Mouse (Mus musculus): ENCODE results near the gene Ano2. TPM values are rescaled to one million over a fixed set of nuclear protein-coding genes. Genes with fewer than 3 reads are reported as not detected.

The Ano2 gene
- polyA plus RNA-seq (2012; rRNA removed), result 0.03 and 0.06 TPM in 2 replicates

GRCm38 (mm10) chr6:125690057-125690703 lies at the start of gene Ano2:
Gene Ano2 (plus strand): TSS chr6:125690419.

Other genes starting within 250 kb of the Ano2 start
- gene Cd9, start 195.6 kb upstream of the Ano2 start, polyA plus RNA-seq (2012; rRNA removed), result 92.9 and 113 TPM in 2 replicates
- gene Vwf, start 143.6 kb upstream of the Ano2 start, polyA plus RNA-seq (2012; rRNA removed), result 29.7 and 34.6 TPM in 2 replicates

All from stomach, adult 2 months (tissue).